Comparison of ENCODE assay signal across 8 mouse cellular contexts in genomic region chr2:148677801-148678200, GRCm38 (mm10). TPM values are rescaled to one million over a fixed set of nuclear protein-coding genes. Genes with fewer than 3 reads are reported as not detected.
DNase-seq lines count a peak whose midpoint lies in the region; ATAC-seq lines count a peak whose summit lies in the region.

No protein-coding gene starts in this region.

- H3K4me2 ChIP-seq in hindbrain, embryonic 15.5 days = peak overlapping the region; percentile 62

- H3K9me3 ChIP-seq in hindbrain, embryonic 15.5 days = no peaks in the 10 kb centered on the region

- H3K27me3 ChIP-seq in hindbrain, embryonic 15.5 days = no peaks in the 10 kb centered on the region

- H3K4me3 ChIP-seq in hindbrain, embryonic 15.5 days = peak overlapping the region; percentile 44

- peak overlapping the region; percentile 48 for H3K9ac ChIP-seq in hindbrain, embryonic 15.5 days

- H3K27ac ChIP-seq in hindbrain, embryonic 15.5 days (replicated peaks) = peak overlapping the region; percentile 75

- peak; percentile 35 for ATAC-seq in hindbrain, embryonic 15.5 days (ENCODE audit: low FRiP score, low read depth)

- peaks cover 61% of the 10 kb centered on the region for H3K4me1 ChIP-seq in hindbrain, embryonic 15.5 days (replicated peaks)

- peak; percentile 97 for DNase-seq in R1 (ENCODE audit: low read depth, low spot score)
- DNase-seq in cerebellum, postnatal 14 days = peak; percentile 85 to 90
- peak; percentile 64 to 65 for DNase-seq in frontal cortex, postnatal 25 days (ENCODE audit: low spot score in 2 of 2)
- DNase-seq in layer of hippocampus, postnatal 36 days = peak; percentile 75 to 83
- DNase-seq in lung, postnatal 10 days = peak; percentile 56
- DNase-seq in right cerebral cortex, postnatal 10 days (ENCODE audit: low spot score in 2 of 2) = peak; percentile 95
- DNase-seq in thymus, postnatal 36 days = no peak

- WGBS in hindbrain, embryonic 15.5 days = 4% methylated on average over 26 of the region's 26 CpGs

- H3K36me3 ChIP-seq in hindbrain, embryonic 15.5 days = peaks cover 16% of the 10 kb centered on the region

RNA-seq across cellular contexts. Expression of gene Gzf1, which starts 3.0 kb away (rescaled TPM):
- 13.9 and 16.3 TPM in 2 replicates for polyA plus RNA-seq in hindbrain, embryonic 15.5 days (2015; fragmentation: Nextera tagmentation; extraction: Ambion mirVana)
- total RNA-seq in layer of hippocampus, postnatal 36 days (2021) = 10 to 100 TPM; 32.5 to 33.2 TPM

RNA-seq across cellular contexts. Expression of gene Nxt1, which starts 5.4 kb away (rescaled TPM):
- 42.2 and 42.4 TPM in 2 replicates for polyA plus RNA-seq in hindbrain, embryonic 15.5 days (2015; fragmentation: Nextera tagmentation; extraction: Ambion mirVana)
- total RNA-seq in layer of hippocampus, postnatal 36 days (2021) = 10 to 100 TPM; 11.0 to 12.6 TPM

RNA-seq across cellular contexts. Expression of gene Napb, which starts 54.5 kb away (rescaled TPM):
- polyA plus RNA-seq in hindbrain, embryonic 15.5 days (2015; fragmentation: Nextera tagmentation; extraction: Ambion mirVana) = 77.7 and 84.2 TPM in 2 replicates
- total RNA-seq in layer of hippocampus, postnatal 36 days (2021) = 100 to 1,000 TPM; 295 to 320 TPM

Comparison
In these comparisons a context has a peak if more than half of its experiments do, and no peak if none do; other contexts are left out.
1. DNase-seq: peak in R1 (single experiment), cerebellum, postnatal 14 days (2 of 2), frontal cortex, postnatal 25 days (2 of 2), layer of hippocampus, postnatal 36 days (2 of 2), lung, postnatal 10 days (single experiment) and right cerebral cortex, postnatal 10 days (2 of 2); none in thymus, postnatal 36 days (0 of 2).